Mouse (Mus musculus): Measurements from ENCODE around the gene Agt. TPM values are rescaled to one million over a fixed set of nuclear protein-coding genes. Genes with fewer than 3 reads are reported as not detected.

Agt gene
- polyA plus RNA-seq, 1 experiment from 2014 or later = 0.76 TPM

Other genes starting within 250 kb of the Agt start
- 16.9 and 18.8 TPM in 2 replicates for gene Pgbd5, start 130.0 kb downstream of the Agt start, polyA plus RNA-seq (2014; fragmentation: Nextera tagmentation; extraction: Ambion mirVana)
- gene Cog2, start 48.9 kb downstream of the Agt start, polyA plus RNA-seq (2014; fragmentation: Nextera tagmentation; extraction: Ambion mirVana) = 32.5 and 34.7 TPM in 2 replicates
- 0.11 and 0.53 TPM in 2 replicates for gene Capn9, start 6.4 kb upstream of the Agt start, polyA plus RNA-seq (2014; fragmentation: Nextera tagmentation; extraction: Ambion mirVana)
- 26.6 and 27.3 TPM in 2 replicates for gene 2310022B05Rik, start 93.7 kb upstream of the Agt start, polyA plus RNA-seq (2014; fragmentation: Nextera tagmentation; extraction: Ambion mirVana)
- gene Ttc13, start 152.3 kb upstream of the Agt start, polyA plus RNA-seq (2014; fragmentation: Nextera tagmentation; extraction: Ambion mirVana) = 71.1 and 74.3 TPM in 2 replicates
- gene Arv1, start 152.4 kb upstream of the Agt start, polyA plus RNA-seq (2014; fragmentation: Nextera tagmentation; extraction: Ambion mirVana) = 32.0 and 32.7 TPM in 2 replicates
- gene Fam89a, start 182.1 kb upstream of the Agt start, polyA plus RNA-seq (2014; fragmentation: Nextera tagmentation; extraction: Ambion mirVana) = 1.0 and 1.2 TPM in 2 replicates
- gene Trim67, start 223.4 kb upstream of the Agt start, polyA plus RNA-seq (2014; fragmentation: Nextera tagmentation; extraction: Ambion mirVana) = 35.8 and 39.4 TPM in 2 replicates

All from hindbrain, embryonic 14.5 days (tissue).